Mouse (Mus musculus) stomach, postnatal 0 days (tissue): Measurements from ENCODE around the gene Tfr2. TPM values are rescaled to one million over a fixed set of nuclear protein-coding genes. Genes with fewer than 3 reads are reported as not detected.

Source experiments
- ATAC-seq: fragments of 200-750 bp; cut with Nextera tagmentation; 2 replicates; pipeline ENCODE4 v1.8.0; 2017; ENCODE audit not compliant: low FRiP score, low TSS enrichment
- DNase-seq: peaks from one replicate; pipeline ENCODE4 v3.0.0-alpha.2; 2016; ENCODE audit warnings: low spot score
- H3K27ac ChIP-seq: fragments of 300-500 bp; sonication (generic); replicated peaks from 2 replicates; pipeline ENCODE4 v1.5.1; 2014; ENCODE audit warnings: mild to moderate bottlenecking, control low read depth
- H3K27me3 ChIP-seq: fragments of 300-500 bp; sonication (generic); 2 replicates; pipeline ENCODE4 v1.6.1; 2014; ENCODE audit warnings: low read length; ENCODE audit not compliant: control insufficient read depth, insufficient read depth
- H3K36me3 ChIP-seq: fragments of 300-500 bp; sonication (generic); 2 replicates; pipeline ENCODE4 v1.6.1; 2014; ENCODE audit warnings: low read length, mixed read lengths; ENCODE audit not compliant: control insufficient read depth, insufficient read depth
- H3K4me1 ChIP-seq: fragments of 300-500 bp; sonication (generic); replicated peaks from 2 replicates; pipeline ENCODE4 v1.6.1; 2014; ENCODE audit warnings: antibody characterized with exemption; ENCODE audit not compliant: control insufficient read depth, insufficient read depth
- H3K4me2 ChIP-seq: fragments of 300-500 bp; sonication (generic); replicated peaks from 2 replicates; pipeline ENCODE4 v1.6.1; 2014; ENCODE audit warnings: low read depth, mild to moderate bottlenecking, control low read depth, moderate library complexity
- H3K4me3 ChIP-seq: fragments of 300-500 bp; sonication (generic); 2 replicates; pipeline ENCODE4 v1.5.1; 2014; ENCODE audit warnings: low read depth, low read length, control low read depth
- H3K9ac ChIP-seq: fragments of 300-500 bp; sonication (generic); 2 replicates; pipeline ENCODE4 v1.6.1; 2014; ENCODE audit warnings: mild to moderate bottlenecking, low read length, control low read depth, mixed read lengths
- H3K9me3 ChIP-seq: fragments of 300-500 bp; sonication (generic); 2 replicates; pipeline ENCODE4 v1.6.1; 2016; ENCODE audit warnings: low read length; ENCODE audit not compliant: control insufficient read depth
- CTCF ChIP-seq: IDR thresholded peaks from 2 replicates; pipeline ENCODE4 v1.5.1; 2016; ENCODE audit warnings: antibody characterized with exemption, low read depth, mild to moderate bottlenecking, moderate library complexity
- EP300 ChIP-seq: optimal IDR thresholded peaks from 2 replicates; pipeline ENCODE3; 2016; ENCODE audit warnings: antibody characterized with exemption
- WGBS: fragments of 180-500 bp; shearing (Covaris S2); extraction: QIAGEN DNeasy Blood & Tissue Kit; methylation state at CpG from one replicate; pipeline ENCODE4 v1.1.7; 2014; 5-methylcytosine and 5-hydroxymethylcytosine counted together
- polyA plus RNA-seq: library from polyadenylated mRNA; unstranded; fragments of >200 nt; fragmentation: Nextera tagmentation; extraction: Ambion mirVana; gene quantifications from 2 replicates; pipeline ENCODE4 v1.2.1, GENCODE M21; 2015

Gene Tfr2
- 1.2 and 1.3 TPM in 2 replicates for polyA plus RNA-seq

- TF ChIP-seq CTCF, result no peak
- no peak for TF ChIP-seq EP300
- Histone ChIP-seq H3K4me2 (no peak within 1 kb of the TSS), H3K9ac (no peak within 1 kb of the TSS), H3K27ac (no peak within 1 kb of the TSS), H3K27me3 (no peaks in the 10 kb centered on the region), H3K4me3 (no peak within 1 kb of the TSS), H3K36me3 (no peaks in the 10 kb centered on the region), H3K4me1 (no peaks in the 10 kb centered on the region), H3K9me3 (no peaks in the 10 kb centered on the region)
- ATAC-seq (peak; percentile 85), DNase-seq (peak; percentile 87)
- WGBS, result 26% methylated on average over 9 of the region's 9 CpGs
Measured at GRCm38 (mm10) chr5:137569665-137570064, at the start of gene Tfr2. Tfr2 (plus strand) TSS chr5:137569840.

- Histone ChIP-seq H3K36me3 (peaks cover 57% of the 10 kb centered on the region), H3K4me2 (no peak overlapping the region), H3K9me3 (no peaks in the 10 kb centered on the region), H3K9ac (no peak overlapping the region), H3K27ac (no peak overlapping the region), H3K4me3 (no peak overlapping the region), H3K4me1 (no peaks in the 10 kb centered on the region), H3K27me3 (no peaks in the 10 kb centered on the region)
- 72% methylated on average over 9 of the region's 9 CpGs for WGBS
- no peak for TF ChIP-seq EP300
- TF ChIP-seq CTCF, result no peak
- DNase-seq (peak; percentile 16), ATAC-seq (no peak)
Measured at GRCm38 (mm10) chr5:137521861-137522260, 47.8 kb upstream of the Tfr2 start.

- Histone ChIP-seq H3K4me1 (no peaks in the 10 kb centered on the region), H3K27ac (no peak overlapping the region), H3K27me3 (no peaks in the 10 kb centered on the region), H3K9me3 (no peaks in the 10 kb centered on the region), H3K4me3 (no peak overlapping the region), H3K4me2 (no peak overlapping the region), H3K9ac (no peak overlapping the region), H3K36me3 (peaks cover 61% of the 10 kb centered on the region)
- TF ChIP-seq EP300 (no peak), CTCF (no peak)
- ATAC-seq (no peak), DNase-seq (no peak)
- 74% methylated on average over 11 of the region's 11 CpGs for WGBS
Measured at GRCm38 (mm10) chr5:137522711-137523110, 46.9 kb upstream of the Tfr2 start.

- DNase-seq, result no peak
- no peaks in the 10 kb centered on the region for H3K27me3 ChIP-seq
- no peak overlapping the region for H3K4me2 ChIP-seq
- 79% methylated on average over 25 of the region's 25 CpGs for WGBS
- H3K9me3 ChIP-seq, result no peaks in the 10 kb centered on the region
- ATAC-seq, result no peak
- no peaks in the 10 kb centered on the region for H3K4me1 ChIP-seq
- no peak overlapping the region for H3K27ac ChIP-seq
- H3K36me3 ChIP-seq, result peaks cover 69% of the 10 kb centered on the region
- TF ChIP-seq EP300 (no peak), CTCF (peak; percentile 22; the same call in 1 of the 2 replicates)
- H3K9ac ChIP-seq, result no peak overlapping the region
- H3K4me3 ChIP-seq, result no peak overlapping the region
Measured at GRCm38 (mm10) chr5:137523396-137524250, 46.0 kb upstream of the Tfr2 start.

DNA sequence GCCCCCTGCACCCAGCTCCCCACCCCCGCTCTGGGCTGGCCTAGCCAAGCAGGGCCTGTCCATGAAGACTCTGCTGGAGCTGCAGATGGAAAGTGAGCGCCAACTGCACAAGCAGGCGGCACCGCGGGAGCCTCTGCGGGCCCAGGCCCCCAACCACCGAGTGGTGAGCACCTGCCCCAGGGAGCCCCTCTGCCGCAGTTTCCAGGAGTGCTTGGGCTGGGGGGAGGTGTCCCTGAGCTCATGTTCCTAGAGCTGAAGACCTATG, 45.5 kb upstream of the Tfr2 start:
- TF ChIP-seq EP300, result no peak
- no peak for TF ChIP-seq CTCF

DNA sequence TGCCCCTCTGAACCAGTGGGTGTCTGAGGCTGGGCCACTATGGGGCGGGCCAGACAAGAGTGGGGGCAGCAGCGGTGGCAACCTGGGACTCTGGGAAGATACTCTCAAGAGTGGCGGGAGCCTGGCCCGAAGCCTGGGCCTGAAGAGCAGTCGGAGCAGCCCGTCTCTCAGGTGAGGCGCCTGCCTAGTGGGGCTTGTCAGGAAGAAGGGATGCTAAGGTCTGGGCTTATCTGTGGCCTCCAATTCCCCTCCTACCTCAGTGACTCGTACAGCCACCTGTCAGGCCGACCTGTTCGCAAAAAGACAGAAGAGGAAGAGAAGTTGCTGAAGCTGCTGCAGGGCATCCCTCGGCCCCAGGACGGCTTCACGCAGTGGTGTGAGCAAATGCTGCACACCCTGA, 45.0 kb upstream of the Tfr2 start:
- no peaks in the 10 kb centered on the region for H3K4me1 ChIP-seq
- H3K9me3 ChIP-seq, result no peaks in the 10 kb centered on the region
- no peaks in the 10 kb centered on the region for H3K27me3 ChIP-seq
- ATAC-seq (no peak), DNase-seq (no peak)
- H3K4me2 ChIP-seq, result no peak overlapping the region
- 83% methylated on average over 9 of the region's 13 CpGs for WGBS
- H3K36me3 ChIP-seq, result peaks cover 76% of the 10 kb centered on the region
- no peak overlapping the region for H3K27ac ChIP-seq
- TF ChIP-seq EP300, result no peak
- no peak for TF ChIP-seq CTCF
- no peak overlapping the region for H3K4me3 ChIP-seq
- no peak overlapping the region for H3K9ac ChIP-seq

More for the DNA sequence above, 45.5 kb upstream of the Tfr2 start:
- 93% methylated on average over 8 of the region's 8 CpGs for WGBS
- Histone ChIP-seq H3K9me3 (no peaks in the 10 kb centered on the region), H3K9ac (no peak overlapping the region), H3K4me1 (no peaks in the 10 kb centered on the region), H3K36me3 (peaks cover 71% of the 10 kb centered on the region), H3K27me3 (no peaks in the 10 kb centered on the region), H3K4me2 (no peak overlapping the region), H3K4me3 (no peak overlapping the region), H3K27ac (no peak overlapping the region)
- DNase-seq, result no peak
- ATAC-seq, result no peak
